Mouse (Mus musculus): Measurements from ENCODE around the gene Zfp995. TPM values are rescaled to one million over a fixed set of nuclear protein-coding genes. Genes with fewer than 3 reads are reported as not detected.
A peak's percentile ranks its signal among the peaks of the same experiment; 100 is the strongest.
"Not testable (repeated sequence)": the region's sequence is repeated elsewhere in the genome, so short reads cannot be mapped to it uniquely, and the experiment has no call there.

Gene Zfp995
- total RNA-seq (2021): 1 to 10 TPM; 5.9 to 6.5 TPM

DNA sequence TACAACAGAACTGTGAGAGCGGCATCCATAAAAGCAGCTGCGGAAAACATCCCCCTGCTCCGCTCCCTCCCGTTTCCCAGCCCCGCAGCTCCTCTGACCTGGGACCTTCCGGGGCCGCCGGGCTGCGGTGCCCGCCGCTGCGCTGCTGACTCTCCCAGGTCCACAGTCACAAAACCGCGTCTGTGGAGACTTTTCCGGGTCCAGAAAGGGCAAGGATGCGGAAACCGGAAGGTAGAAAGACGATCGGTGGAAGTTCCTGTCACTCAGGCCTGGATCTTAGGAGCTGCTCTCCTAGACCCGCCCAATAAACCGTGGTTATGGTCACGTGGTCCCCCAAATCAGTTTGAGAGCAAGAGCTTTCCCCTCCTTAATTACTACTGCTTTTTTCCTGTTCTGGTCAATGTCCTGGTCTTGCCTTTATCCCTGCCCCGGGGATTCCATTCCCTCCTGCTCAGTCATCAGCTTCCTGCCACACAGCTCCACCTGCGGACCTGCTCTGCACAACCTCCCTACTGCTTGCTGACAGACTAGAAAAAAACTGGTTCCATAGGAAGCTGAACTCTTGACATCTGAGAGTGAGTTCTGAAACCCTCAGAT, at the start of gene Zfp995:
Gene Zfp995, minus strand, starts transcription at position 471 of the 597 bp plus-strand sequence.
- DNase-seq: peak; percentile 59

DNA sequence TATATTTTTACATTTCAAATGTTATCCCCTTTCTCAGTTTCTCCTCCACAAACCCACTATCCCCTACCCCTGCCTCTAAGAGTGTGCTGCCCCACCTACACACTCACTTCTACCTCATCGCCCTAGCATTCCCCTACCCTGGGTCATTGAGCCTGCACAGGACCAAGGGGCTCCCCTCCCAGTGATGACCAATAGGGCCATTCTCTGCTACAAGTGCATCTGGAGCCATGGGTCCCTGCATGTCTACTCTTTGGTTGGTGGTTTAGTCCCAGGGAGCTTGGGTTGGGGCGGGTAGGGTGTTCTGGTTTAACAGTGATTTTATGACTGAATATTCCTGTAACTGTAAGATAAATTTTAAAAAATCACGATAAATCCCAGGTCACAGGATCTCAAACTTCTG, 687 bp downstream of the Zfp995 start:
- intact Hi-C loops (cut with DNase I): no loop called here
- DNase-seq: no peak

More for the DNA sequence above, at the start of gene Zfp995:
- intact Hi-C loops (cut with DNase I): not testable (repeated sequence)

DNA sequence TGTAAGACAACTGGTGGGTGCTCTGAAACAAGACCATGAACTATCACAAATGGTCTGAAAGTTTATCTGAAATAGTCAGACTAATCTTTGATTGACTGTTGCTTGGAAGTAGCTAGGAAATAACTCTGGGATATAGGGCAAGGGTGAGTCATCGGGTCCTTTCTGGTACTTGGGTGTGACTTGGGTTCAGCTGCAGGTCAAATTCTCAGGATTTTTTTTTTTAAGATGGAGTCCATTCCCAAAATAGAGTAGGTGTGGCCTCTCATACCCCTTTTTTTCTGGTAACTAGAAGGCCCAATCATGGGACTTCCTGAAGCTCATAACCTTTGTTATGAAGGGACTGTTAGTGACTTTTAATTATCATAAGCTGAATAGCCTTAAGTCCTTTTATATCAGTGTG, 38.5 kb downstream of the Zfp995 start:
- no peak for DNase-seq
- intact Hi-C loops (cut with DNase I): no loop called here

DNA sequence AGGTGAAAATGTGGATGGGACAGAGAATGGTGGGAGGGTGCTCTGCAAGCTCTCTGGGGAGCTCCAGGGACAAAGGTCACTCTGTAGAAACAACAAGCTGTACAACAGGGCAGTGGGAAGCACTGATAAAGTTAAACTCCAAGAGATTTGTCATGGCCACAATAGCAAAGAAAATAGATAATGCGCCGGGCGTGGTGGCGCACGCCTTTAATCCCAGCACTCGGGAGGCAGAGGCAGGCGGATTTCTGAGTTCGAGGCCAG, 63.5 kb downstream of the Zfp995 start:
- intact Hi-C loops (cut with DNase I); DNase-seq: not testable (repeated sequence)

DNA sequence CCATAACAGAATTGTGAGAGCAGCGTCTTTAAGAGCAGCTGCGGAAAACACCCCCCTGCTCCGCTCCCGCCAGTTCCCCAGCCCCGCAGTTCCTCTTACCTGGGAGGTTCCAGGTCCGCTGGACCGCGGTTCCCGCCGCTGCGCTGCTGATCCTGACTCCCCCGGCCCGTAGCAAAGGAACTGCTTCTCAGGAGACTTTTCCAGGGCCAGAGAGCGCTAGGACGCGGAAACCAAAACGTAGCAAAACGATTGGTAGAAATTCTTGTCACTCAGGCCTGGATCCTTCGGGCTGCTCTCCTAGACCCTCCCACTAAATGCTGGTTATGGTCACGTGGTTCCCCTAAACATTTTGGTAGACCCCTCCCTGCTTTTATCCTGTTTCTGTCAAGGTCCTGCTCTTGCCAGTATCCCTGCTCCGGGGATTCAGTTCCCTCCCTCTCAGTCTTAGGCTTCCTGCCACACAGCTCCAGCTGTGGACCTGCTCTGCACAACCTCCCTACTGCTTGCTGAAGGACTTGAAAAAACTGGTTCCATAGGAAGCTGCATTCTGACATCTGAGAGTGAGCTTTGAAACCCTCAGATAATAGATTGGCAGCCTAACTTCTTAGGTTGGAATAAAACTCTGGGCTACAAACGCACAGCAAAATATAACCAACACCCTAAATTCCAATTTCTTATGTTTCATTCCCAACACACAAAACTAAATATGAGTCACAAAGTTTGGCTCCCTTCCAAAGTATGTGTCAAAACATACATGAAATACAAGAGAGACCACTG, 64.0 kb downstream of the Zfp995 start, which contains the start of gene Zfp820:
Gene Zfp820, minus strand, starts transcription at position 228 of the 777 bp plus-strand sequence.
- intact Hi-C loops (cut with DNase I): no loop called here
- DNase-seq: peak; percentile 53

DNA sequence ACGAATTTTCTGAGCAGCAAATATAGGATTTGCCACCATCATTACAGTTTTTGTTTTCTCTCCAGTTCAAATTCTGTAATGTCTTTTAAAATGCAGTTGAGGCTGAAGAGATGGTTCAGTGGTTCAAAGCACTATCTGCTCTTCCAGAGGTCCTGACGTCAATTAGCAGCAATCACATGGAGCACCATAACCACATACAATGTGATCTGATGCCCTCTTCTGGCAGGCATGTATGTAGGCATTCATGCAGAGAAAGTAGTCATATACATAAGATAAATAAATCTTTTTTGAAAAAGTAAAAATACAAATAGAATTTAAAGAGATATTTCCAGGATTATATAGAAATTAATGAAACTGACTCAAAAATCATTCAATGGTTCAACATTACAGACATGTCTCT, 71.2 kb downstream of the Zfp995 start:
- intact Hi-C loops (cut with DNase I): no loop called here
- DNase-seq: no peak

Other genes starting within 250 kb of the Zfp995 start
- gene Gm10226, start 218.1 kb downstream of the Zfp995 start, total RNA-seq (2021): 10 to 100 TPM in 1 of 2 experiments, 1 to 10 TPM in 1; 3.3 to 13.6 TPM
- gene Zfp760, start 202.2 kb downstream of the Zfp995 start, total RNA-seq (2021): 10 to 100 TPM; 13.6 to 15.9 TPM
- 10 to 100 TPM; 10.1 to 14.6 TPM for gene Zfp229, start 179.1 kb downstream of the Zfp995 start, total RNA-seq (2021)
- 1 to 10 TPM; 1.5 to 1.8 TPM for gene Zfp820, start 64.2 kb downstream of the Zfp995 start, total RNA-seq (2021)
- 10 to 100 TPM; 17.2 to 19.0 TPM for gene Zfp942, start 52.5 kb upstream of the Zfp995 start, total RNA-seq (2021)
- gene Zfp943, start 52.6 kb upstream of the Zfp995 start, total RNA-seq (2021): 10 to 100 TPM; 16.2 to 17.9 TPM